Mouse (Mus musculus): ENCODE data around the gene Pnck. TPM values are rescaled to one million over a fixed set of nuclear protein-coding genes. Genes with fewer than 3 reads are reported as not detected.

Pnck gene
- polyA plus RNA-seq (2015; fragmentation: Nextera tagmentation; extraction: Ambion mirVana): 107 and 116 TPM in 2 replicates

DNA sequence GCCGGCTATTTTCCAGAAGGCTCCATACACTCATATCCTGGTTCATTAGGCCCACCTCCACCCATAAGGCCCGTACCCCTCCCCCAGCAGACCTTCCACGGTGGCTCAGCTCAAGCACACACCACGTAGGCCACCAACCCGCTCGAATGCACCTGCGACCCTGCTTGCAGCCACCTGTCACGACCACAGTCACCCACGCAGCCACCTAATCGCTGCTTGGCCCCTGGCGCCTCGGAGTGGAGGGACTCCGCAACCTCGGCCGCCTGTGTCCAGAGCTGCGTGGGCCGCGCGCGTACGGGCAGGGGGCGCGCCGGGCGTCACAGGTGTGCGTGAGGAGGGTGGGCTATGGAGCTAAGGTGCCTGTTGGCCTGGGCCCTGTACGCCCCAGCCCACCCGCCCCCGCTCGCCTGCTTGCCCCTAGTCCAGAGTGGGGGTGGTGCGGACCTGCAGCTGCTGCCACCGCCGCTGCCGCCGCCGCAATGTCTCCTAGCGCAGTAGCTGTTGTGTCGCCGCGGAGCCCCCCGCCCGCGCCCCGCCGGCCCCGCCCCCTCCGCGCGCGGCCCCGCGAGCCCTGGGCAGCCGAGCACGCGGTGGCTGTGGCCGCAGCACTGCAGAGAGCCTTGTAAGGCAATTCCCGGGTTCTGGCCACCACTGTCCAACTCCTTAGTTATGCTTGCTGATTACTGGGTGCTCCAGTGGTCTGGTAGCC is at the start of gene Pnck:
TSS of gene Pnck (minus strand) at position 543 of the 709 bp plus-strand sequence.
- H3K4me3 ChIP-seq: peak within 1 kb of the TSS; percentile 53
- 10% methylated on average over 31 of the region's 57 CpGs for WGBS
- peak within 1 kb of the TSS; percentile 75 for H3K9ac ChIP-seq
- peak; percentile 79 for ATAC-seq (ENCODE audit: low FRiP score)
- H3K4me2 ChIP-seq: peak within 1 kb of the TSS; percentile 58
- no peaks in the 10 kb centered on the region for H3K9me3 ChIP-seq
- H3K27me3 ChIP-seq: no peaks in the 10 kb centered on the region
- H3K27ac ChIP-seq: peak within 1 kb of the TSS; percentile 74
- peaks cover 6% of the 10 kb centered on the region; the same call in 1 of the 2 replicates for H3K36me3 ChIP-seq
- peaks cover 14% of the 10 kb centered on the region for H3K4me1 ChIP-seq (replicated peaks)

DNA sequence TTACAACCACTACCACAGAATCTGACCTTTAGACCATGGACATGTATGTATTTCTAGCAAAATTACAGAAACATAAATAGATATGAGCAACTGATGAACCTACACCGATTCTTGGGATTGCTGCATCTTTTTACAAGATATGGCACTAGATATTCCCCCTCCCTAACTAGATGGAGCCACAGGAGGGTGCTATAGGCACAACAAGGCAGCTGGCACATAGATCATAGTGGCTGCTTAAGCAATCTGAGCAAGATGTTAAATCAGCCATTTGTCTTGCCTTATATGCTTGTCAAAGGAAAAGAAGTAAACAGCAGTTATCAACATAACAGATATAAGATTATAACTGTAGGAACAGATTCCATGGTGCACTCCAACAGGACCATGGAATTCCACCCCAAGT is 40.6 kb upstream of the Pnck start:
- no peak for ATAC-seq (ENCODE audit: low FRiP score)
- peaks cover 9% of the 10 kb centered on the region; the same call in 1 of the 2 replicates for H3K36me3 ChIP-seq
- H3K27me3 ChIP-seq: no peaks in the 10 kb centered on the region
- no peak overlapping the region for H3K4me2 ChIP-seq
- H3K9me3 ChIP-seq: no peaks in the 10 kb centered on the region
- H3K4me1 ChIP-seq (replicated peaks): no peaks in the 10 kb centered on the region
- H3K27ac ChIP-seq: no peak overlapping the region
- no peak overlapping the region for H3K9ac ChIP-seq
- WGBS: 85% methylated on average over 1 of the region's 1 CpGs
- no peak overlapping the region for H3K4me3 ChIP-seq

DNA sequence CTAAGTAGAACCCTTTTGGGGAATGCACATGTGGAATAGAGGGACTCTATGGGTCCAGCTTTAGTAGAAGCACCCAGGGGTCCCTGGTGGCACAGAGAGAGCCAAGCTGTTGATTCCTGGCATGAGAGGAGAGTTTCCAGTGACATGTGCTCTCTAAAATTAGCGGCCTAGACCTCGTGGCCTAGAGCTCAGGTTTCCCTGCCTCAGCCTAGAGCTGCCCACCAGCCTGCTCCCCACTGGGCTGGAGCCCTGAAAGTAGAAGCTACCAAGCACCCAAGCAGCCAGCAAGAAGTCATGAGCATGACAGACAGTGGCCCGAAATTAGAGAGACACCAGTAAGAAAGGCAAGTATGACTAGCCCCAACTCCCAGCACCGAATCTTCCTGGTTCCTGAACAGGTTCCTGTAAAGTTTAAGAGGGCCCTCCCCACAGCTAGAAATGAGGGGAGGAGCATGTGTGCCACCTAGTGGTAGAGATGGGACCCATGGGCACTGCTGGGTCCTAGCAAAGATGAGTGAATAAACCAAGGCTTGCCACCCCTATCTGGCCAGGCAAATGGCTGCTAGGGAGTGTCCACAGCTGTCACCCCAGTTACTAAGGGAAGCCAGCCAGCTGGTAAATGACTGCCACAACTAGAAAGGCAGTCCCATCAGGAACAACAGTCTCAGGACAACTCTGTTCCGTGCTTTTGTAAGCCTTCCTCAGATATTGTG is 31.2 kb upstream of the Pnck start:
- Histone ChIP-seq H3K4me2 (no peak overlapping the region), H3K9ac (no peak overlapping the region), H3K4me3 (no peak overlapping the region), H3K9me3 (no peaks in the 10 kb centered on the region), H3K4me1 (replicated peaks) (no peaks in the 10 kb centered on the region), H3K27me3 (no peaks in the 10 kb centered on the region), H3K27ac (no peak overlapping the region), H3K36me3 (peaks cover 23% of the 10 kb centered on the region)
- 0 out of 2 replicates have a peak, but pooled peaks have one; percentile 24 for ATAC-seq (ENCODE audit: low FRiP score)
- WGBS: 79% methylated on average over 5 of the region's 5 CpGs

DNA sequence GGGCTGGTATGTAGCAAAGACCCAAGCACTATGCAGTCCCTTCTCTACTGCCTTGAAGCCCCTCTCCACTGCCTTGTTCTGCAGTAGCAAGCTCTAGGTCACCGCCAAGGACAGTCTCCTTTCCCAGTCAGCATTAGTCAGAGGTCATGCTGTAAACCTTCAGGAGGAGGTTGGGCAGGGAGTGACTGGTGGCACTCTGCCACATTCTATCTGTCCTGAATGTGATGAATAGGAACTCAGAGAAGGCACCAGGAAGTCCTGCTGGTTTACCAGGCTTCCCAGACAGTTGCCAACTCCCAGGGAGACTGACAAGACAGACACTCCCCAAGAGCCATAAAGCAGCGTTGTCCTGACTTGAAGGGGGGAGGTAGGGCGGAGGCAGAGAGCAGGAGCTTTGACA is 25.7 kb upstream of the Pnck start:
- ATAC-seq (ENCODE audit: low FRiP score): no peak
- Histone ChIP-seq H3K9me3 (no peaks in the 10 kb centered on the region), H3K36me3 (peaks cover 58% of the 10 kb centered on the region), H3K4me1 (replicated peaks) (no peaks in the 10 kb centered on the region), H3K27me3 (no peaks in the 10 kb centered on the region), H3K9ac (no peak overlapping the region), H3K4me3 (no peak overlapping the region), H3K4me2 (no peak overlapping the region), H3K27ac (no peak overlapping the region)
- WGBS: 71% methylated on average over 3 of the region's 3 CpGs

DNA sequence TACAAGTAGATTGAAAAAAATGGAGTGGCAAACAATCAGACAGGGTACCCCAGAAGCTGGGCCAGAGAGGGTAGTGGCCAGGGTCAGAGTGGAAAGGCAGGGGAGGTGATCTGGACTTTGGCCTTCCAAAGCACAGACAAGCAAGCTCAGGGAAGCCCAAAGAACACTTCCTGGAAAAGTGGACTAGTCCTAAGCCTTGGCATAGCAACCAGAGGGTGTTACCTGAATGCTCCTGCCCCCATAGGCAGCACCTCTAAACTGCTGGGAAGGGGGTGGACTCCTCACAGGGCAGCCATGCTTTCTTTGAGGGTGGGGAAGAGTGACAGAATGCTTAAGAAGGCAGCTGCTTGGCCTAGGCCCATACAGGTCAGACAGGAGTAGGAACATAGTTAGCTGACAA is 25.1 kb upstream of the Pnck start:
- H3K9me3 ChIP-seq: no peaks in the 10 kb centered on the region
- H3K4me1 ChIP-seq (replicated peaks): no peaks in the 10 kb centered on the region
- H3K4me2 ChIP-seq: no peak overlapping the region
- H3K4me3 ChIP-seq: no peak overlapping the region
- H3K36me3 ChIP-seq: peaks cover 63% of the 10 kb centered on the region
- H3K27me3 ChIP-seq: no peaks in the 10 kb centered on the region
- ATAC-seq (ENCODE audit: low FRiP score): 0 out of 2 replicates have a peak, but pooled peaks have one; percentile 13
- H3K9ac ChIP-seq: no peak overlapping the region
- no peak overlapping the region for H3K27ac ChIP-seq

DNA sequence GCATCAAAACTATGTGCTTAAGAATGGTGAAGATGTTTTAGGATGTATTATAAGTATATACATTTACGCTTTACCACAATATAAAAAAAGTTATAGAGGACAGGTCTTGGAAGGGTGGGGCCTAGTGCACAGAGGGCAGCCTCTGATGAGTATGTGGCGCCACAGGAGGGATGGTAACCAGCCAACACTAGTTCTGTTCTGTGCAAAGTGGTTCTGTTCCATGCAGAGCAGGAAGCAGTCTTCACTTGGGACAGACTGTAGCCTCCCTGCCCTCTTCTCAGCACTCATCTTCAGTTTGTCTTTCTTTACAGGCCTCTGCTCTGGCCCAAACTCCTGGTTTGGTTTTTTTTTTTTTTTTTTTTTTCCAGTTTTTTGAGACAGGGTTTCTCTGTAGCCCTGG is 24.2 kb upstream of the Pnck start:
- Histone ChIP-seq H3K9me3 (no peaks in the 10 kb centered on the region), H3K4me1 (replicated peaks) (no peaks in the 10 kb centered on the region), H3K9ac (no peak overlapping the region), H3K27me3 (no peaks in the 10 kb centered on the region), H3K27ac (no peak overlapping the region), H3K4me3 (no peak overlapping the region), H3K36me3 (peaks cover 71% of the 10 kb centered on the region), H3K4me2 (no peak overlapping the region)
- no peak for ATAC-seq (ENCODE audit: low FRiP score)
- WGBS: 94% methylated on average over 2 of the region's 2 CpGs

DNA sequence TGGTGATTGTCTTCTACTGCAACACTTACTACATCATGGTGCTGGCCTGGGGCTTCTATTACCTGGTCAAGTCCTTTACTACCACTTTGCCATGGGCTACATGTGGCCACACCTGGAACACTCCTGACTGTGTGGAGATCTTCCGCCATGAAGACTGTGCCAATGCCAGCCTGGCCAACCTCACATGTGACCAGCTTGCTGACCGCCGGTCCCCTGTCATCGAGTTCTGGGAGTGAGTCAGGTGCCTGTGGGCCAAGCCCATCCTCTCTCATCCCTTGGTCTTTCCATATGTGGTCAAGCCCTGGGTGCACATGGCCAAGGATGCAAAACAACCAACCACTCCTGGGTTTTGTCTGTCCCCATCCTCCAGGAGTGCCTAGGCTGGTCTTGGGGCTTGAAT is 16.8 kb upstream of the Pnck start:
- no peak overlapping the region for H3K9ac ChIP-seq
- no peak overlapping the region for H3K4me3 ChIP-seq
- H3K9me3 ChIP-seq: no peaks in the 10 kb centered on the region
- H3K27ac ChIP-seq: no peak overlapping the region
- H3K4me1 ChIP-seq (replicated peaks): peaks cover 24% of the 10 kb centered on the region
- H3K36me3 ChIP-seq: peaks cover 45% of the 10 kb centered on the region
- no peak for ATAC-seq (ENCODE audit: low FRiP score)
- H3K4me2 ChIP-seq: no peak overlapping the region
- no peaks in the 10 kb centered on the region for H3K27me3 ChIP-seq
- WGBS: 97% methylated on average over 4 of the region's 4 CpGs

DNA sequence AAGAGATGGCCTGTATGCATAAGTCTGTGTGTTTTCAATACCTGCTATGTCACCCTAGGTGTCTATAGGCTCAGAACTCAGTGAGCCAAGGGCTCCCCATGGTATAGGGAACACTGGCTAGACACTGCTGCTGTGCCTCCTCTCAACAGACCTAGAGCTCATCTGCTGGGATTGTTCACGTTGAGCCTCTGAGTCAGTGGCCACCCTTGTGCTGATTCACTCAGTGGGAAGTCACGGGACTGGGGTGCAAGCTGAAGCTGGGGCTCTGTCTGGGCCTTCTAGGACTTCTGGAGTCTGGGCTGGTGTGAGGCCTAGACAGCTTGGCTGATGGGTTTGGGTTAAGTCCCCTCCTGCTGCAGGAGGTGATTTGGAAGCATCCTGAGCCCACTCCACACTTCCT is 15.3 kb upstream of the Pnck start:
- Histone ChIP-seq H3K9ac (peak overlapping the region; percentile 87), H3K27ac (no peak overlapping the region), H3K4me3 (peak overlapping the region; percentile 60), H3K27me3 (no peaks in the 10 kb centered on the region), H3K9me3 (no peaks in the 10 kb centered on the region), H3K4me2 (peak overlapping the region; percentile 69), H3K4me1 (replicated peaks) (peaks cover 24% of the 10 kb centered on the region), H3K36me3 (peaks cover 33% of the 10 kb centered on the region)
- 64% methylated on average over 2 of the region's 2 CpGs for WGBS
- no peak for ATAC-seq (ENCODE audit: low FRiP score)

DNA sequence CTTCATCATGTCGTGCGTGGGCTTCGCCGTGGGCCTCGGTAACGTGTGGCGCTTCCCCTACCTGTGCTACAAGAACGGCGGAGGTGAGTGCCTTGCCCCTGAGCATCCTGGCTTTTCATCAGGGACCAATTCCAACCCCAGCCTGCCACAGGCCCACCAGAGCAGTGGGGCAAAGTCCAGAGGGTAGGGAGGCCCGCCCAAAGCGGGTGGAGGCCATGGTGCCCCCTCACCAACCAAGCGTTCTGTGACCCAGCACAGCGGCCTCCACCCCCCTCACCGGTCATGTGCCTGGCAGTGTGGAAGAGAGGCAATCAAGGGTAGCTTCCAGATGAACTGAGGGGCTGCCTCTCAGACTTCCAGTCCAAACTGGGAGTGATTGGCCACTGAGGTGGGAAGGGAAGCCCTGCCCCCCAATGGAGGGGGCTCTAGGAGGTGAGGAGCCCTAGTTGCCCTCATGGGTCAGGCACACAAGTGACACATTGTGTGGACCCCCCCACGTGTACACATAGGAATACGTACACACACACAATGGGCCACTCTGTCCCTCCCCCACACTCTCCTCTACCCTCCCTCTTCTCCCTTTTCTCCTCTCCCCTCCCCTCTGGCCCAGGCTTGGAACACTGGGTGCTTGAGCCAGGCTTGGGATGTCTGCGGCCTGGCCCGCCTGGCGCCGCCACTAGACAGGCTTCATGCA is 14.2 kb upstream of the Pnck start:
- Histone ChIP-seq H3K9ac (peak overlapping the region; percentile 87), H3K4me3 (peak overlapping the region; percentile 60), H3K9me3 (no peaks in the 10 kb centered on the region), H3K27ac (peak overlapping the region; percentile 35; the same call in 1 of the 2 replicates), H3K36me3 (peaks cover 23% of the 10 kb centered on the region), H3K27me3 (no peaks in the 10 kb centered on the region), H3K4me1 (replicated peaks) (peaks cover 24% of the 10 kb centered on the region), H3K4me2 (peak overlapping the region; percentile 69)
- ATAC-seq (ENCODE audit: low FRiP score): peak; percentile 38
- WGBS: 30% methylated on average over 20 of the region's 20 CpGs

DNA sequence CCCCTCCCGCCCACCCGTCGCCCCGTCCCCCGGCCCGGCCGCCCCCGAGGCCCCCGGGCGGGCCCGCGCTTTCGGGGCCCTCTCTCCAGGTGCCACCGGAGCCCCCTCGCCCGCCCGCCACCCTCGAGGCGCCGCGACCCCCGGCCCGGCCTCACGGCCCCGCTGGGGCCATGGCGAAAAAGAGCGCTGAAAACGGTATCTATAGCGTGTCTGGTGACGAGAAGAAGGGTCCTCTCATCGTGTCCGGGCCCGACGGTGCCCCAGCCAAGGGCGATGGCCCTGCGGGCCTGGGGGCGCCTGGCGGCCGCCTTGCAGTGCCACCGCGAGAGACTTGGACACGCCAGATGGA is 13.7 kb upstream of the Pnck start:
- Histone ChIP-seq H3K4me3 (peak overlapping the region; percentile 60), H3K4me2 (peak overlapping the region; percentile 69), H3K9ac (peak overlapping the region; percentile 87), H3K9me3 (no peaks in the 10 kb centered on the region), H3K27ac (peak overlapping the region; percentile 35; the same call in 1 of the 2 replicates), H3K4me1 (replicated peaks) (peaks cover 24% of the 10 kb centered on the region), H3K36me3 (peaks cover 18% of the 10 kb centered on the region), H3K27me3 (no peaks in the 10 kb centered on the region)
- ATAC-seq (ENCODE audit: low FRiP score): peak; percentile 37; the same call in 1 of the 2 replicates
- 24% methylated on average over 26 of the region's 42 CpGs for WGBS

DNA sequence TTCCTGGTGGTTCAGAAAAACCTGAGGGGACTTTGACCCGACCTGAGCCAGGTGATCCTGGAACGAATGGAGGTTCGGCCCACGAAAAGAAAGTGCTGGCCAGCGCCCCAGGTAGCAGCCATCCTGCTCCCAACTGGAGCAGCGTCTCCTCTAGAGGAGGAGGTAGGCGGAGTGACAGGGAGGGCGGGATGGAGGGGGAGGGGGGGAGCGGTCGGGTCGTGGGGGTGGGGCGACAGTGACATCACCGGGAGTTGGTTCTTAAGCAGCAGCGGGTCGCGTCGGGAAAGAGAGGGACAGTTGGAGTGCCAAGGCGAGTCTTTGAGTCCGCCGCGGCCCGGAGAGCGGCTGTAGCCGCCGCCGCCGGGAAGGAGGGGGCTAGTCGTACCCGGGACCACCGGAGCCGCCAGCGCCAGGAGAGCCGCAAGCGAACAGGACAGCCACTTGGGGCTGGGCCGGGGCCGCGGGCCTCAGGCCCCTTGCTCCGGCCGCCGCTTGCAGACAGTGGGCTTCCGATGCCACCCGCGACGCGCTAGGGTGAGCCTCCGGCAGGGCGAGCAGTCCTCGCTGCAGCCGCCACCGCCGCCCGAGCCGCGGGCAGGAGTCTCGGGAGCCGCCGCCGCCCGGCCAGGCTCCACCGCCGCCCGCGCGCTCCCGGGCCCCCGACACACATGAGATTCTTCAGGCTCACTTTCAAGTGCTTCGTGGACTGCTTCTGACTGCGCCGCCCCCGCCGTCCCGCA is 13.1 kb upstream of the Pnck start, which contains the start of gene Slc6a8:
TSS of gene Slc6a8 (plus strand) at position 272 of the 740 bp plus-strand sequence.
- H3K36me3 ChIP-seq: peaks cover 13% of the 10 kb centered on the region
- peak within 1 kb of the TSS; percentile 69 for H3K4me2 ChIP-seq
- WGBS: 10% methylated on average over 19 of the region's 72 CpGs
- no peaks in the 10 kb centered on the region for H3K9me3 ChIP-seq
- H3K4me1 ChIP-seq (replicated peaks): peaks cover 24% of the 10 kb centered on the region
- peak within 1 kb of the TSS; percentile 87 for H3K9ac ChIP-seq
- peak within 1 kb of the TSS; percentile 60 for H3K4me3 ChIP-seq
- H3K27me3 ChIP-seq: no peaks in the 10 kb centered on the region
- H3K27ac ChIP-seq: peak within 1 kb of the TSS; percentile 75
- peak; percentile 79 for ATAC-seq (ENCODE audit: low FRiP score)

DNA sequence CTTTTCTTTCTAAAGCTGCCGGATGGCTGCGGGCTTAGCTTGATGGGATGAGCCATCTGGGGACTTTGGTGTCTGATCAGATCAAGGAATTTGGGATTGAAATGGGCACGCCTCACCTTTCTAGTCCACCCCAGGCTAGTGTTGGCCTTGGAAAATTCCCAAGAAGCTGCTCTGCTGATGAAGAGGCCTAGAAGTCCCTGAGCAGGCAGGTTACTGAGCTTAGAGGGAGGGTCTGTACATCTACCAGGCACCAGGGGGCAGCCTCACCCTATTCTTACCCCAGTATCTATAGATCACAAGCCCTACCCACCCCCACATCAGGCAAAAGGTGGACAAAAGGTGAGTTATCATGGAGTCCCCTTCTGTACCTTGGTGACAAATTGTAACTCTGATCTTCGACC is 12.1 kb upstream of the Pnck start:
- no peaks in the 10 kb centered on the region for H3K27me3 ChIP-seq
- H3K9me3 ChIP-seq: no peaks in the 10 kb centered on the region
- no peak overlapping the region for H3K4me2 ChIP-seq
- no peak overlapping the region for H3K9ac ChIP-seq
- 64% methylated on average over 4 of the region's 4 CpGs for WGBS
- no peak overlapping the region for H3K27ac ChIP-seq
- no peak for ATAC-seq (ENCODE audit: low FRiP score)
- peaks cover 24% of the 10 kb centered on the region for H3K4me1 ChIP-seq (replicated peaks)
- H3K36me3 ChIP-seq: peaks cover 6% of the 10 kb centered on the region
- no peak overlapping the region for H3K4me3 ChIP-seq
